Mouse (Mus musculus): ENCODE measurements around the gene Gm47985. TPM values are rescaled to one million over a fixed set of nuclear protein-coding genes. Genes with fewer than 3 reads are reported as not detected.
"Not testable (repeated sequence)": the region's sequence is repeated elsewhere in the genome, so short reads cannot be mapped to it uniquely, and the experiment has no call there.

Gm47985 gene
- polyA plus RNA-seq, 1 experiment from 2014 or later, result 1.7 TPM

DNA sequence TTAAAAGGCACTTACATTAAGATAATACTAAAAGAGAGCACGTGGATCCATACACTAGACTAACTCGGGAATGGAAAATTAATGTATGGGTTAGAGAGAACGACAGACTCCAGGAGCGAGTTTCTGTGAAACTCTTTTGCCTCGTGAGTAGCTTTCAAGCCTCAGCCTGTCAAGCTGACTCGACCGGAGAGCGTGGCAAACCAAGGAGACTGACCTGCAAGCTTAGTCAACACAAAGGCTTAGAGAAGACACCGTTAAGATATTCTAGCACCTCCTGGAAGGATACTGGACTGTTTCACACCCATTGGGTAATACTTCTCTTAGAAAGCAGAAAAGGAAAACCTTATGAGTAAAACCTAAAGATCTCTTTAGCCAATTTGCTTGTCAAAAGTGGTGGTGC is 28.2 kb upstream of the Gm47985 start:
- not testable (repeated sequence) for ATAC-seq (replicated peaks; ENCODE audit: low FRiP score); H3K4me2 ChIP-seq; DNase-seq (ENCODE audit: low spot score); H3K4me3 ChIP-seq (ENCODE audit: low read depth, low read length); H3K27me3 ChIP-seq (replicated peaks; ENCODE audit: control insufficient read depth, insufficient read depth, low read length); H3K36me3 ChIP-seq (ENCODE audit: control insufficient read depth, insufficient read depth, low read length); H3K4me1 ChIP-seq (replicated peaks; ENCODE audit: control insufficient read depth, insufficient read depth, low read length); H3K9me3 ChIP-seq (ENCODE audit: control insufficient read depth, low read length); H3K9ac ChIP-seq (ENCODE audit: low read depth, low read length); H3K27ac ChIP-seq (ENCODE audit: low read depth, low read length)
- WGBS, result 90% methylated on average over 9 of the region's 9 CpGs

GRCm38 (mm10) chr1:151156129-151156528 is 26.2 kb upstream of the Gm47985 start:
- 73% methylated on average over 3 of the region's 3 CpGs for WGBS
- no peaks in the 10 kb centered on the region for H3K36me3 ChIP-seq (ENCODE audit: control insufficient read depth, insufficient read depth, low read length)
- H3K9ac ChIP-seq (ENCODE audit: low read depth, low read length), result no peak overlapping the region
- H3K4me3 ChIP-seq (ENCODE audit: low read depth, low read length), result no peak overlapping the region
- H3K4me1 ChIP-seq (replicated peaks; ENCODE audit: control insufficient read depth, insufficient read depth, low read length), result no peaks in the 10 kb centered on the region
- no peaks in the 10 kb centered on the region for H3K27me3 ChIP-seq (replicated peaks; ENCODE audit: control insufficient read depth, insufficient read depth, low read length)
- ATAC-seq (replicated peaks; ENCODE audit: low FRiP score), result no peak
- no peaks in the 10 kb centered on the region for H3K9me3 ChIP-seq (ENCODE audit: control insufficient read depth, low read length)
- H3K4me2 ChIP-seq, result no peak overlapping the region
- no peak overlapping the region for H3K27ac ChIP-seq (ENCODE audit: low read depth, low read length)
- no peak for DNase-seq (ENCODE audit: low spot score)

- H3K27ac ChIP-seq (ENCODE audit: low read depth, low read length), result no peak overlapping the region
- peak; percentile 72 for ATAC-seq (replicated peaks; ENCODE audit: low FRiP score)
Observed at GRCm38 (mm10) chr1:151156777-151157632, 25.3 kb upstream of the Gm47985 start.

GRCm38 (mm10) chr1:151157963-151158856 is 24.1 kb upstream of the Gm47985 start:
- H3K4me2 ChIP-seq, result no peak overlapping the region
- ATAC-seq (replicated peaks; ENCODE audit: low FRiP score), result no peak
- H3K9ac ChIP-seq (ENCODE audit: low read depth, low read length), result no peak overlapping the region
- WGBS, result 81% methylated on average over 9 of the region's 9 CpGs
- H3K4me1 ChIP-seq (replicated peaks; ENCODE audit: control insufficient read depth, insufficient read depth, low read length), result no peaks in the 10 kb centered on the region
- DNase-seq (ENCODE audit: low spot score), result no peak
- no peaks in the 10 kb centered on the region for H3K27me3 ChIP-seq (replicated peaks; ENCODE audit: control insufficient read depth, insufficient read depth, low read length)
- no peaks in the 10 kb centered on the region for H3K36me3 ChIP-seq (ENCODE audit: control insufficient read depth, insufficient read depth, low read length)
- H3K9me3 ChIP-seq (ENCODE audit: control insufficient read depth, low read length), result no peaks in the 10 kb centered on the region
- no peak overlapping the region for H3K27ac ChIP-seq (ENCODE audit: low read depth, low read length)
- H3K4me3 ChIP-seq (ENCODE audit: low read depth, low read length), result no peak overlapping the region

More at GRCm38 (mm10) chr1:151156777-151157632, 25.3 kb upstream of the Gm47985 start:
- no peak overlapping the region for H3K9ac ChIP-seq (ENCODE audit: low read depth, low read length)
- H3K4me3 ChIP-seq (ENCODE audit: low read depth, low read length), result no peak overlapping the region
- H3K4me1 ChIP-seq (replicated peaks; ENCODE audit: control insufficient read depth, insufficient read depth, low read length), result no peaks in the 10 kb centered on the region
- no peak for DNase-seq (ENCODE audit: low spot score)
- no peak overlapping the region for H3K4me2 ChIP-seq
- H3K36me3 ChIP-seq (ENCODE audit: control insufficient read depth, insufficient read depth, low read length), result no peaks in the 10 kb centered on the region
- 48% methylated on average over 7 of the region's 7 CpGs for WGBS
- H3K9me3 ChIP-seq (ENCODE audit: control insufficient read depth, low read length), result no peaks in the 10 kb centered on the region
- no peaks in the 10 kb centered on the region for H3K27me3 ChIP-seq (replicated peaks; ENCODE audit: control insufficient read depth, insufficient read depth, low read length)

- ATAC-seq (replicated peaks; ENCODE audit: low FRiP score) (no peak), DNase-seq (ENCODE audit: low spot score) (no peak)
- no peak overlapping the region for H3K4me2 ChIP-seq
- no peaks in the 10 kb centered on the region for H3K27me3 ChIP-seq (replicated peaks; ENCODE audit: control insufficient read depth, insufficient read depth, low read length)
- H3K9ac ChIP-seq (ENCODE audit: low read depth, low read length), result no peak overlapping the region
- H3K4me1 ChIP-seq (replicated peaks; ENCODE audit: control insufficient read depth, insufficient read depth, low read length), result no peaks in the 10 kb centered on the region
- H3K4me3 ChIP-seq (ENCODE audit: low read depth, low read length), result no peak overlapping the region
- H3K9me3 ChIP-seq (ENCODE audit: control insufficient read depth, low read length), result no peaks in the 10 kb centered on the region
- WGBS, result 81% methylated on average over 2 of the region's 2 CpGs
- H3K36me3 ChIP-seq (ENCODE audit: control insufficient read depth, insufficient read depth, low read length), result no peaks in the 10 kb centered on the region
- H3K27ac ChIP-seq (ENCODE audit: low read depth, low read length), result no peak overlapping the region
Observed at GRCm38 (mm10) chr1:151158857-151159510, 23.4 kb upstream of the Gm47985 start.

- peaks cover 22% of the 10 kb centered on the region for H3K4me1 ChIP-seq (replicated peaks; ENCODE audit: control insufficient read depth, insufficient read depth, low read length)
- no peaks in the 10 kb centered on the region for H3K9me3 ChIP-seq (ENCODE audit: control insufficient read depth, low read length)
- 17% methylated on average over 8 of the region's 8 CpGs for WGBS
- DNase-seq (ENCODE audit: low spot score) (no peak), ATAC-seq (replicated peaks; ENCODE audit: low FRiP score) (peak; percentile 57)
- peak overlapping the region; percentile 27 for H3K4me2 ChIP-seq
- no peaks in the 10 kb centered on the region for H3K27me3 ChIP-seq (replicated peaks; ENCODE audit: control insufficient read depth, insufficient read depth, low read length)
- no peak overlapping the region for H3K4me3 ChIP-seq (ENCODE audit: low read depth, low read length)
- no peak overlapping the region for H3K9ac ChIP-seq (ENCODE audit: low read depth, low read length)
- H3K27ac ChIP-seq (ENCODE audit: low read depth, low read length), result peak overlapping the region; percentile 16; the same call in 1 of the 2 replicates
- H3K36me3 ChIP-seq (ENCODE audit: control insufficient read depth, insufficient read depth, low read length), result no peaks in the 10 kb centered on the region
Observed at GRCm38 (mm10) chr1:151166031-151166430, 16.3 kb upstream of the Gm47985 start.

DNA sequence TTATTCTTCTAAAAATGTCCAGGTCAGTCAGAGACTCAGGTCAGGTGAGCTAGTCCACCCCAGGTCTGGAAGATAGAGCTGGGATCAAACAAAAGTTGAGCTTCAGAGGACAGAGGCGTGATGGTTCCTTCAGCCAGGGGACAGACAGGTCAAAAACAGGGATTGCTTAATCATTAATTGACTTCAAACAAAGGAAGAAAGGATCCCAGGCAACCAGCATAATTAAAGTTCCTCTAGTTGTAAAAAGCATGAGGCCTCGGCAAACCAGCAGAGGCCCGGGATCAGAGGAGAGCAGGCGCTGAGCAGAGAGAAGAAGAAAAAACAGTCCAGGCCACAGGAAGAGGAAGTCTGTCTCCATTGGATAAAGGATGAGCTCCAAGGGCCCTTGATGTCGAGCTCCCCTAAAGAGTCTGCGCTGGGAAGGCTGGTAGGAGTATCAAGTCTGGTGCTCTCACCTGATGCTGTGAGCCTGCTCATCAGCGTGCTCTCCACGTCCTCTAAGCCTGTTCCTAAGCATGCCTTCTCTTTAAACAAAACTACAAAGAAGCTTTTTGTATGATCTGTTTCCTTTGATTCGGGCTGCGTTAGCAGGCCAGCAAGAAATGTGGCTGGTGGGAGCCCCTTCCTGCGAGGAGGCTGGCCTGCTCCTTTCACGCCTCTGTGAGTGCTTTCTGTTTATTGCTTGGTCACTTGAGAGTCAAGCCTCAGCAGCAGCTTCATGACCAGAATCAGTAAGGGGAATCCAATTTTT is 14.9 kb upstream of the Gm47985 start:
- Histone ChIP-seq H3K4me2 (peak overlapping the region; percentile 38), H3K27me3 (replicated peaks; ENCODE audit: control insufficient read depth, insufficient read depth, low read length) (no peaks in the 10 kb centered on the region), H3K36me3 (ENCODE audit: control insufficient read depth, insufficient read depth, low read length) (no peaks in the 10 kb centered on the region), H3K4me1 (replicated peaks; ENCODE audit: control insufficient read depth, insufficient read depth, low read length) (peaks cover 22% of the 10 kb centered on the region), H3K9ac (ENCODE audit: low read depth, low read length) (peak overlapping the region; percentile 34; the same call in 1 of the 2 replicates), H3K9me3 (ENCODE audit: control insufficient read depth, low read length) (no peaks in the 10 kb centered on the region), H3K4me3 (ENCODE audit: low read depth, low read length) (no peak overlapping the region), H3K27ac (ENCODE audit: low read depth, low read length) (peak overlapping the region; percentile 71)
- peak; percentile 33 for ATAC-seq (replicated peaks; ENCODE audit: low FRiP score)
- 34% methylated on average over 12 of the region's 12 CpGs for WGBS
- no peak for DNase-seq (ENCODE audit: low spot score)

DNA sequence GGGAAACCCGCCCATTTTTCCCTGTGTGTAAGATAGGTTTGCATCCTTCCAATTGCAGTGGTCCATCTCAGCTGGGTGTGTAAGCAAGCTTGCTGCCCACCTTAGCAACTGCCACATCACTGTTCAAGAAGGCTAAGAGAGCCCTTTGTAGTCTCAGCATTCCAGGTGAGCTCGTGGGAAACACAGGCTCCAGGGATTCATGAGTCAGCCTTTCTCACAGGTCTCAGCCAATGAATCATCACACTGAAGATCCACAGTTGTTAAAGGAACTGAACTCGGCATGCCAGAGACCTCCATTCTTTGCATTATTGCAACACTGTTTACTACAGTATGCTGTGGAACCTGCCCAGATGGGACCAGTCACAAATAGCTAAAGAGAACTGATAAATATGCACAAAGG is 13.7 kb upstream of the Gm47985 start:
- Histone ChIP-seq H3K9ac (ENCODE audit: low read depth, low read length) (no peak overlapping the region), H3K4me2 (no peak overlapping the region), H3K27me3 (replicated peaks; ENCODE audit: control insufficient read depth, insufficient read depth, low read length) (no peaks in the 10 kb centered on the region), H3K4me1 (replicated peaks; ENCODE audit: control insufficient read depth, insufficient read depth, low read length) (peaks cover 22% of the 10 kb centered on the region), H3K27ac (ENCODE audit: low read depth, low read length) (no peak overlapping the region), H3K36me3 (ENCODE audit: control insufficient read depth, insufficient read depth, low read length) (no peaks in the 10 kb centered on the region), H3K4me3 (ENCODE audit: low read depth, low read length) (no peak overlapping the region), H3K9me3 (ENCODE audit: control insufficient read depth, low read length) (no peaks in the 10 kb centered on the region)
- ATAC-seq (replicated peaks; ENCODE audit: low FRiP score) (no peak), DNase-seq (ENCODE audit: low spot score) (no peak)
- 67% methylated on average over 3 of the region's 3 CpGs for WGBS

Data from liver, embryonic 11.5 days (tissue).